Mouse (Mus musculus) C2C12 (cell line): ENCODE results near the gene Moxd1. TPM values are rescaled to one million over a fixed set of nuclear protein-coding genes. Genes with fewer than 3 reads are reported as not detected.

ENCODE experiments used
- H3K27me3 ChIP-seq: one replicate; pipeline ENCODE4 v1.6.1; 2011; ENCODE audit not compliant: control insufficient read depth, insufficient read depth, insufficient read length
- H3K36me3 ChIP-seq: one replicate; pipeline ENCODE4 v1.6.1; 2011; ENCODE audit not compliant: control insufficient read depth, insufficient read depth
- H3K4me3 ChIP-seq: one replicate; pipeline ENCODE4 v1.5.1; 2011; ENCODE audit warnings: mild to moderate bottlenecking, control low read depth; ENCODE audit not compliant: poor library complexity, insufficient read depth, severe bottlenecking
- H3K79me2 ChIP-seq: one replicate; pipeline ENCODE4 v1.6.1; 2011; ENCODE audit not compliant: control insufficient read depth, insufficient read depth
- H3K79me3 ChIP-seq: one replicate; pipeline ENCODE4 v1.6.1; 2011; ENCODE audit warnings: low read depth, control low read depth
- H3ac ChIP-seq: one replicate; pipeline ENCODE3; 2011; ENCODE audit warnings: low read depth; ENCODE audit not compliant: control insufficient read depth, insufficient read length
- CEBPB ChIP-seq: IDR thresholded peaks from one replicate; pipeline ENCODE4 v1.6.1; 2011; ENCODE audit warnings: low read depth, mild to moderate bottlenecking, control low read depth, moderate library complexity
- CTCF ChIP-seq: IDR thresholded peaks from one replicate; pipeline ENCODE4 v1.5.1; 2011; ENCODE audit not compliant: control insufficient read depth, insufficient read depth, insufficient read length
- FOSL1 ChIP-seq: IDR thresholded peaks from one replicate; pipeline ENCODE4 v1.8.0; 2011; ENCODE audit warnings: mild to moderate bottlenecking, low read length; ENCODE audit not compliant: poor library complexity, insufficient read depth, severe bottlenecking
- MAX ChIP-seq: IDR thresholded peaks from one replicate; pipeline ENCODE4 v1.6.1; 2011; ENCODE audit warnings: mild to moderate bottlenecking, control low read depth
- MYOD1 ChIP-seq: IDR thresholded peaks from one replicate; pipeline ENCODE4 v1.6.1; 2011; ENCODE audit warnings: low read depth; ENCODE audit not compliant: control insufficient read depth, insufficient read length
- MYOG ChIP-seq: IDR thresholded peaks from one replicate; pipeline ENCODE4 v1.6.1; 2011; ENCODE audit not compliant: control insufficient read depth, insufficient read length; ENCODE audit errors: extremely low read depth
- USF1 ChIP-seq: IDR thresholded peaks from one replicate; pipeline ENCODE4 v1.6.1; 2011; ENCODE audit warnings: low read depth, mild to moderate bottlenecking, control low read depth, moderate library complexity
- polyA plus RNA-seq: library from polyadenylated mRNA; unstranded; fragments of >200 nt; fragmentation: generic; extraction: Trizol; gene quantifications from one replicate; pipeline ENCODE4 v1.2.1, GENCODE M21; 2012; ENCODE audit warnings: missing spikeins

The Moxd1 gene
- polyA plus RNA-seq, 1 experiment: not detected

- Histone ChIP-seq H3K79me2 (no peaks in the 10 kb centered on the region), H3K79me3 (no peaks in the 10 kb centered on the region), H3ac (no peak overlapping the region), H3K4me3 (no peak overlapping the region), H3K36me3 (no peaks in the 10 kb centered on the region), H3K27me3 (no peaks in the 10 kb centered on the region)
- TF ChIP-seq USF1 (no peak), MAX (no peak), CEBPB (no peak), CTCF (no peak), MYOG (no peak), FOSL1 (no peak), MYOD1 (no peak)
These were observed 13.2 kb upstream of the Moxd1 start for GRCm38 (mm10) chr10:24210075-24210474.

GRCm38 (mm10) chr10:24213297-24213696, 10.0 kb upstream of the Moxd1 start:
- Histone ChIP-seq H3K4me3 (no peak overlapping the region), H3K79me3 (no peaks in the 10 kb centered on the region), H3ac (no peak overlapping the region), H3K27me3 (peaks cover 4% of the 10 kb centered on the region), H3K36me3 (no peaks in the 10 kb centered on the region), H3K79me2 (no peaks in the 10 kb centered on the region)
- TF ChIP-seq MYOG (no peak), USF1 (no peak), MYOD1 (no peak), CTCF (no peak), CEBPB (no peak), FOSL1 (no peak), MAX (no peak)

- TF ChIP-seq MAX (no peak), USF1 (no peak), FOSL1 (no peak), MYOG (no peak), CTCF (no peak), MYOD1 (no peak), CEBPB (no peak)
- Histone ChIP-seq H3K79me2 (no peaks in the 10 kb centered on the region), H3K27me3 (peaks cover 7% of the 10 kb centered on the region), H3K36me3 (no peaks in the 10 kb centered on the region), H3K79me3 (no peaks in the 10 kb centered on the region), H3ac (no peak overlapping the region), H3K4me3 (no peak overlapping the region)
These were observed 5.6 kb upstream of the Moxd1 start for GRCm38 (mm10) chr10:24217558-24218268.

GRCm38 (mm10) chr10:24220931-24221330, 2.4 kb upstream of the Moxd1 start:
- no peaks in the 10 kb centered on the region for H3K79me2 ChIP-seq
- H3ac ChIP-seq: no peak overlapping the region
- TF ChIP-seq USF1 (no peak), MAX (no peak)
- H3K27me3 ChIP-seq: peaks cover 16% of the 10 kb centered on the region
- no peaks in the 10 kb centered on the region for H3K36me3 ChIP-seq
- H3K4me3 ChIP-seq: no peak overlapping the region
- H3K79me3 ChIP-seq: no peaks in the 10 kb centered on the region

- H3K27me3 ChIP-seq: peaks cover 15% of the 10 kb centered on the region
- no peak overlapping the region for H3K4me3 ChIP-seq
- H3K36me3 ChIP-seq: no peaks in the 10 kb centered on the region
- H3K79me2 ChIP-seq: no peaks in the 10 kb centered on the region
- TF ChIP-seq FOSL1: no peak
- no peak for TF ChIP-seq USF1
- TF ChIP-seq MYOG: no peak
- TF ChIP-seq CEBPB: no peak
- no peak for TF ChIP-seq MYOD1
- no peak for TF ChIP-seq MAX
- TF ChIP-seq CTCF: no peak
- H3ac ChIP-seq: no peak overlapping the region
- H3K79me3 ChIP-seq: no peaks in the 10 kb centered on the region
These were observed 406 bp upstream of the Moxd1 start for GRCm38 (mm10) chr10:24222911-24223310.

GRCm38 (mm10) chr10:24224591-24224990, 1.3 kb downstream of the Moxd1 start:
- Histone ChIP-seq H3K79me2 (no peaks in the 10 kb centered on the region), H3K79me3 (no peaks in the 10 kb centered on the region), H3K4me3 (no peak overlapping the region), H3K36me3 (no peaks in the 10 kb centered on the region), H3ac (no peak overlapping the region), H3K27me3 (peaks cover 22% of the 10 kb centered on the region)
- TF ChIP-seq MYOD1 (no peak), MAX (no peak), FOSL1 (no peak), CEBPB (no peak), MYOG (no peak), USF1 (no peak), CTCF (no peak)
